Mouse (Mus musculus): Measurements from ENCODE around the gene Notch4.

The Notch4 gene

DNA sequence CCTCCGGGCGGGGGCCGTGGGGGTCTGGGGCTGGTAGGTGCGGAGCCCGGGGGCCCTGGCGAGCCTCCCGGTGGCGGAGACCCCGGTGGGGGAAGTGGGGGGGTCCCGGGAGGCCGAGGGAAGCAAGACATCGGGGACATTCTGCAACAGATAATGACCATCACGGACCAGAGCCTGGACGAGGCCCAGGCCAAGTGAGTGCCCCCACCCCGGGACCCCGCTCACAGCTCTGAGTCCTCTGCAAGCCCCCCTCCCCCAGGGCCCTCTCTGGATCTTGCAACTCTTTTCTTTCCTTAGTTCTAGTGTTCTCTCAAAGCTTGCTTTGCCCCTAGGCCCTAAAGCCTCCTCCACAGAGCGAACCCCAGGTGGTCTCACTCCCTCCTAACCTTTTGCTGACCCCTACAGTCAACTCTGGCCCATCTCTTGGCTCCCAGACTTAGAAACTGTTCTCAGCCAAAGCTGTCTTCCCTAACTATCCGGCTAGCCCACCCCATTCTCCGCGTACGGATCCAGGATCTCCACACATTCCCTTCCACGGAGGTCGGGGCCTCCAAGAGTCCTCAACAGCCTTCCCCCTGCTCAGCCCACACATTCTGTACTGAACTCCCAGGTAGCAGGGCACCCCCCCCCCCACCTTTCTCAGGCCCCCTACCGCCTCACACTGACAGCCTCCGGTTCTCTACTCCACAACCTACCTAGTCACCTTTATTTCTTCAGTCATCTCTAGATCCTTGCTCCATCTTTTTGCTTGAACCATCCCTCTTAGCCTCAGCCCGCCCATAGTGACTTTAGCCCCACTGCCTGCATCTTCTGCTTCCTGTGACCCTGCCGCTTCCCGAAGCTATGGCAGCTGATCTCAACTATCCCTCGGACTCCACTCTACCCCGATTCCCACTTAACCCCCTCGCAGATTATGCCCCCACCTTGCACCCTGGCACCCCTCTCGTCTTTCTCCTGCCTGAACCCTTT, 28.8 kb downstream of the Notch4 start:
- no peak for DNase-seq (ENCODE audit: extremely low spot score, low read depth, low spot score)

DNA sequence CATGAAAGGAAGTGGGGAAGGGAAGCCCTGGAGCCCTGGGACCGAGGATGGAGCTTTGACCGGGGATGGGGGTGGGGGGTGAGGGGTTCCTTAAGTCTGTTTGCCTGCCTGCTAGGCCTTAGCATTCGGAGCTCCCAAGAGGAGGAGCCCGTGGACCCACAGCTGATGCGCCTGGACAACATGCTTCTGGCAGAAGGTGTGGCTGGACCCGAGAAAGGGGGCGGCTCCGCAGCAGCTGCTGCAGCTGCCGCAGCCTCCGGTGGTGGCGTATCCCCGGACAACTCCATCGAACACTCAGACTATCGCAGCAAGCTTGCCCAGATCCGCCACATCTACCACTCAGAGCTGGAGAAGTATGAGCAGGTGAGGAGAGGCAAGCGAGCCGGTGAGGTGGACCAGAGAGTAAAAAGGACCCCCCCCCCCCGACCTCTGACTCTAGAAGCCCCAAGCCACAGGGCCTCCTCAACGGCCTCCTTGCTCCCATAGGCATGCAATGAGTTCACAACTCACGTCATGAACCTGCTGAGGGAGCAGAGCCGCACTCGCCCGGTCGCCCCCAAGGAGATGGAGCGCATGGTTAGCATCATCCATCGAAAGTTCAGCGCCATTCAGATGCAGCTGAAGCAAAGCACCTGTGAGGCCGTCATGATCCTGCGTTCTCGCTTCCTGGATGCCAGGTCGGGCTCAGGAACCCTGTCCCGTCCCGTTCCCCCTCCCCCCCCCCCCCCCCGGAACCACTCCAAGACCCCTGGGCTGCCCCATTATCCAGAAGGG, 29.9 kb downstream of the Notch4 start:
- no peak for DNase-seq (ENCODE audit: extremely low spot score, low read depth, low spot score)

- DNase-seq (ENCODE audit: extremely low spot score, low read depth, low spot score), result no peak
These were observed 32.0 kb downstream of the Notch4 start for GRCm38 (mm10) chr17:34596098-34596497.

- DNase-seq (ENCODE audit: extremely low spot score, low read depth, low spot score), result no peak
These were observed 33.6 kb downstream of the Notch4 start, which contains the start of gene Ager for GRCm38 (mm10) chr17:34597566-34598095. Ager (plus strand) TSS chr17:34597862.

DNA sequence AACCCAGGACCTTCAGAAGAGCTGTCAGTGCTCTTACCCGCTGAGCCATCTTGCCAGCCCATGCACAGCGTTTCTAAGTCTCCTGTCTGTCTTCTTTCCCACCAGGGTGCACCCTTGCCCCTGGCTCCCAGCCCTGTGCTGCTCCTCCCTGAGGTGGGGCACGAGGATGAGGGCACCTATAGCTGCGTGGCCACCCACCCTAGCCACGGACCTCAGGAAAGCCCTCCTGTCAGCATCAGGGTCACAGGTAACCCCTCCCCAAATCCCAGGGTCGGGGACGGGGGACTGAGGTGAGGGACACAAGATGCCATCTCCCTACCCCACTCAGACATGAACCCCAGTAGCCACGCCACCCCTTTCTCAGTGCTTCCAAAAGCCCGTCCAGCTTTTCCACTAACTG, 35.8 kb downstream of the Notch4 start:
- no peak for DNase-seq (ENCODE audit: extremely low spot score, low read depth, low spot score)

DNA sequence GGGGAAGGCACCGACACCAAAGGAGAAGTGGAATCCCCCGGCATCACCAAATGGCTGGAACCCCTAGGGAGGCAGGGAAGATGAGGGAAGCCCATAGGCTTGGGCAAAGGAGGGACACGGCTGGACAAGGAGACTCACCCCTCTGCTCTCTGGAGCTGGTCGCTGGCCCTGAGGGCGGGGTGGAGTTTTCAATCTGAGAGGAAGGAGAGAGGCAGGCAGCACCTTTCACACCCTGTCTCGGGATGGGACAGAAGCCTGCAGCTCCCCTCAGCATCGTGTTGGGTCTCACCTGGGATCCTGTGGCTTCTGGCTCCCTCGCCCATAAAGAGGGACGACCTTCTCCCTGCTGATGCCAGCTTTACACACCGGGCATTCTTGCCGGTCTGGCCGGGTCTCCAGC, 37.7 kb downstream of the Notch4 start:
- DNase-seq (ENCODE audit: extremely low spot score, low read depth, low spot score), result no peak

- peak; percentile 100 for DNase-seq (ENCODE audit: extremely low spot score, low read depth, low spot score)
These were observed 39.5 kb downstream of the Notch4 start, which contains the start of gene Rnf5 for GRCm38 (mm10) chr17:34603375-34604060. Rnf5 (minus strand) TSS chr17:34603690.

- peak; percentile 97 for DNase-seq (ENCODE audit: extremely low spot score, low read depth, low spot score)
These were observed 40.0 kb downstream of the Notch4 start, which contains the start of gene Agpat1 for GRCm38 (mm10) chr17:34604061-34604508. Agpat1 (plus strand) TSS chr17:34604262.

GRCm38 (mm10) chr17:34604511-34605237, 40.6 kb downstream of the Notch4 start:
- DNase-seq (ENCODE audit: extremely low spot score, low read depth, low spot score), result no peak

DNA sequence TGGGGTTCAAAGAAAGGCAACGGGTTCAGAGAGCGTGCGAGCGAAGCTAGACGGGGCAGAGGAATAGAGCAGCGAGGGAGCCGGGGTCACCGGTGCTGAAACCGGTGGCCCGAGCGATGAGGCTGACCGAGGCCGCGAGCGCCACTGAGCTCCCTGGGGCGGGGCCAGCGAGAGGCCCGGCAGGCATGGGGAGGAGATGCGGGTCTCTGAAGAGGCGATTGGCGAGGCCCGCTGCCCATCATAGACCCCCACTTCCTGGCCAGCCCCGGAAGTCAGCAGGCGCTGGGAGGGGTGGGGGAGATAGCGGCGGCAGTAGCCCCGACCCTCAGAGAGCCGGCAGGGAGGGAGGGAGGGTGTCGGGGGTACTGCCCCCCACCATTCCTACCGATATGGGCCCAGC, 41.5 kb downstream of the Notch4 start:
- no peak for DNase-seq (ENCODE audit: extremely low spot score, low read depth, low spot score)

DNA sequence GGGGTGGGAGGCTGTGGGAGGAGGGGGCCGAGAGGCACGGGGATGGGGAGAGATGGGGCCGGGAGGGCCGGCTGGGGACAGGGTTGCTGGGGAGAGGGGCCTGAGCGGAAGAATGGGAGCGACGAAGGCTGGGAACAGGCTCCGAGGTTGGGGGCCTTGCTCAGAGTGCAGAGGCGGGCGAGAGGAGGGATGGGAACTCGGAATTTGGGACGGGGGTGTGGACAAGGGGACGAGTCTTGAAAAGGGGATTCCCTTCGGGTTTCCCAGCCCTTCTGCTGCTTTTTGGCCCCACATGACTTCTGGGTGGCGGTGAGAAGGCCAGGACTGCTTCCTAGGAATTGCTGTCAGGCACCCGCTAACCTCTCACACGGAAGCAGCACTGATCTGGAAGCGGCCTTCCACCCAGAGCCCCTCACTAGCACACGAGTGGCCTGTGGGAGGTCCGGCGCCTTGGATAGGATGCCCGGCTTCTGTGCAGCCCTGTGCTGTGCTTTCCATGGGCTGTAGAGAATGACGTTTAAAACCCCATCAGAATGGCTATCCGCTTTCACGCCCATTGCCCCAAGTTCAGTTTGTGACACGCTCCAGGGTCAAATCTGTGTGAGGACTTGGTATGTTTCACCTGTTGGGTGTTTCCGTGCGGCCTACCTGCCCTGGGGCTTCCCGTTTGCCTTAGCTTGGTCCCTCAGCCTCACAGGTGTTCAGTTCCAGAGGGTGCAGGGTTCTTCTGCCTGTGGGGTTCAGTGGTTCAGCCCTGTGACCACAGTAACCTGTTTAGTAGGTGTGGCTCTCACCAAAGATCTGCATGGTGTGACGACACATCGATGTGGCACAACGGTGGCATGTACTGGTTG, 42.3 kb downstream of the Notch4 start:
- DNase-seq (ENCODE audit: extremely low spot score, low read depth, low spot score), result no peak

DNA sequence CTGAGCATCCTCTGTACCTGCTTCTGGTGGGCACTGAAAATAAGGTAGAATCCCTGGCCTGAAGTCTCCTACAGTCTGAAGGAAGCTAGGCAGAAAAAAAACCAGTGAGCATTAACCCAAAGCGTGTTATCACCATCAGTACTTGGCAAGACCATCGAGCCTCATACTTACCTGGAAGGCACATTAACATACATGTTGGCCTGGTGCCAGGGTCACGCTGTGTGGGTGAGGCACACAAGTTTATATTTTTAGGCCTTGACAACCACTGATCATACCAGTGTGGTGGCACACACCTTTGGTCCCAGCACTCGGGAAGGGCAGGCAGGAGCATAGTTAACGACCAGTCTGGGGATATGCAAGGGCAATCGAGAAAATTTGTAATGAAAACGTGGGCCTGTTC, 43.9 kb downstream of the Notch4 start:
- DNase-seq (ENCODE audit: extremely low spot score, low read depth, low spot score), result no peak

DNA sequence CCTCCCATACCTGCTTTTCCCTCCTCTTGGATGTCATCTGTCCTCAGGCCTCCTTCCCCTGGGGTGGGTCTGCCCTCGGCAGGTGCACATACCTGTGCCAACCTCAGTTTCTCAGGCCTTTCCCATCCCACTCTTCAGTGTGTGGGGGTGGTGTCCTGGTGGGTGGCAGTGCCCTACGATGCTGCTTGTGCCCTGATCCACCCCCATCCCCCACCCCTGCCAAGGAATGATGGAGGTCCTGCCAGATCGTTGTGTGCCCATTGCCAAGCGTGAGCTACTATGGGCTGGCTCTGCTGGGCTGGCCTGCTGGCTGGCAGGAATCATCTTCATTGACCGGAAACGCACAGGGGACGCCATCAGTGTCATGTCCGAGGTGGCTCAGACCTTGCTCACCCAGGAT, 47.0 kb downstream of the Notch4 start:
- DNase-seq (ENCODE audit: extremely low spot score, low read depth, low spot score), result no peak

DNA sequence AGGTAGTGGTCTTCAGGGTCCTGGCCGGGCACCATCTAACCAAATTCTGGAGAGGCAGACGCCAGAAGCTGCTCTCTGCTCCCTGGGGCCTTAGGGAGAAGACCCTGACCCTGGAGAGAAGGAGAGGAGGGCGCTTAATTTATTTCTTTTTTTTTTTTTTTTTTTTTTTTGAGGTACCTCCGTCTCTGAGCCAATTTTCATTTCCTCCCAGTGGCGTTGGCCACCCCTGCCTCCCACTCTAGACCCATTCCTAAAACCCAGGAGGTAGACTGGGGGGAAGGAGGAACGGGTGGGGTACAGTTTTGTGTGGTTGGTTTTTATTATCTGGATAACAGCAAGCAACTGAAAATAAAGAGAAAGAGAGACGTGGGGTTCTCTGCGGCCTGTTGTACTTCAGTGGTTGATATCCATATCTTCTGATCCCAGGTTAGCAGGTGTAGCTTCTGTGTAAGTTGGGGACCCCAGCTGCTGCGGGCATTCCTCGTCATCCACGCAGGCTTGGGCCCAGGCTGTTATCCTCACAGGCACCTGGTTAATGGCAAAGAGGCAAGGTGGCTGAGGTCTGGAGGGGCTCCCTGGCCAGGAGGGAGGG, 49.1 kb downstream of the Notch4 start:
- no peak for DNase-seq (ENCODE audit: extremely low spot score, low read depth, low spot score)

GRCm38 (mm10) chr17:34613830-34614229, 49.8 kb downstream of the Notch4 start:
- no peak for DNase-seq (ENCODE audit: extremely low spot score, low read depth, low spot score)

DNA sequence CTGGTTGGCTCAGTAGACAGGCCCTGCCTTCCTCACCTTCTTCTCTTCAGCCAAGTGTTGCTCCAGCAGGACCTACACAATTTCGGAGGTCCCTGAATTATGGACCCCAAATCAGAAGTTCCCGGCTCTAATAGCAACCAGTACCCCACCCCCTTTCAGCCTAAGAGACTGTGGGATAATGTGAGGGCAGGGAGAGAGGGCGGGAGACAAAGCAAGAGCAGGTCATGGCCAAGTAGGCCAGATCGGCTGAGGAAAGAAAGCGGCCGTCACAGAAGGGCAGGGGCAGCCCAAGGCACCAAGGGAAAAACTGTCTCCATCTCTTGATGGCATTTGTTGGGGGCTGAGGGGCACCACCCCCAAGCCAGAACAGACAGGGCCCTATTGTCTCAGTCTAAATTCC, 51.8 kb downstream of the Notch4 start, which contains the start of gene Egfl8:
Gene Egfl8 (minus strand): TSS at position 101 of the 400 bp plus-strand sequence.
- no peak for DNase-seq (ENCODE audit: extremely low spot score, low read depth, low spot score)

DNA sequence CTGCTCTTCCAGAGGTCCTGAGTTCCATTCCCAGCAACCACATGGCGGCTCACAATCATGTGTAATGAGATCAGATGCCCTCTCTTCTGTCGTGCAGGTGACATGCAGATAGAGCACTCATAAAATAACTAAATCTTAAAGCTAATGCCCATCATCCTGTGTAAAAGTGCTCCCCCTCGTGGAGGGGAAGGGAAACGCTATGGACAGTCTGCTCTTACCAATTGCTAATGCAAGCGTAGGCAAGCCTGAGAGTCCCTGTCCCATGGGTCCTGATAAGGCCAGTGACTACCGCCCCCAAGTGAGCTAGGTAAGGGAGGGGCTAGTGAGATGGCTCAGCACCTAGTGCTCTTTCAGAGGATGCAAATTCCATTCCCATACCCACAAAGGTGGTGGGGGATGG, 54.9 kb downstream of the Notch4 start:
- no peak for DNase-seq (ENCODE audit: extremely low spot score, low read depth, low spot score)

GRCm38 (mm10) chr17:34621006-34621405, 56.9 kb downstream of the Notch4 start:
- no peak for DNase-seq (ENCODE audit: extremely low spot score, low read depth, low spot score)

- DNase-seq (ENCODE audit: extremely low spot score, low read depth, low spot score), result no peak
These were observed 59.1 kb downstream of the Notch4 start for GRCm38 (mm10) chr17:34623161-34623560.
